Mouse (Mus musculus): ENCODE data around the gene 1700001P01Rik. TPM values are rescaled to one million over a fixed set of nuclear protein-coding genes. Genes with fewer than 3 reads are reported as not detected.

Gene 1700001P01Rik
- polyA plus RNA-seq (2015; fragmentation: Nextera tagmentation; extraction: Ambion mirVana): 0.67 TPM in 1 of 2 replicates, not detected in the other

- no peak within 1 kb of the TSS for H3K4me3 ChIP-seq
- peaks cover 18% of the 10 kb centered on the region for H3K4me1 ChIP-seq (replicated peaks)
- peaks cover 62% of the 10 kb centered on the region for H3K36me3 ChIP-seq
- 0 out of 2 replicates have a peak within 1 kb of the TSS, but pooled peaks have one; percentile 8 for H3K9ac ChIP-seq
- 41% methylated on average over 17 of the region's 17 CpGs for WGBS
- no peak within 1 kb of the TSS for H3K4me2 ChIP-seq
- no peaks in the 10 kb centered on the region for H3K27me3 ChIP-seq
- no peaks in the 10 kb centered on the region for H3K9me3 ChIP-seq
- H3K27ac ChIP-seq (replicated peaks): no peak within 1 kb of the TSS
- no peak for ATAC-seq (ENCODE audit: low read depth)
Observed at GRCm38 (mm10) chr11:97775808-97776496, at the start of gene 1700001P01Rik. 1700001P01Rik (minus strand) TSS chr11:97775918.

- H3K36me3 ChIP-seq: peaks cover 93% of the 10 kb centered on the region
Observed at GRCm38 (mm10) chr11:97825295-97825694, 49.6 kb upstream of the 1700001P01Rik start.

GRCm38 (mm10) chr11:97824895-97825294 lies 49.2 kb upstream of the 1700001P01Rik start:
- H3K9ac ChIP-seq: no peak overlapping the region
- 61% methylated on average over 6 of the region's 6 CpGs for WGBS
- ATAC-seq (ENCODE audit: low read depth): peak; percentile 54; the same call in 1 of the 2 replicates
- H3K27ac ChIP-seq (replicated peaks): peak overlapping the region; percentile 28
- H3K4me1 ChIP-seq (replicated peaks): peaks cover 13% of the 10 kb centered on the region
- H3K9me3 ChIP-seq: no peaks in the 10 kb centered on the region
- no peaks in the 10 kb centered on the region for H3K27me3 ChIP-seq
- H3K36me3 ChIP-seq: peaks cover 93% of the 10 kb centered on the region
- no peak overlapping the region for H3K4me2 ChIP-seq
- H3K4me3 ChIP-seq: no peak overlapping the region

More at GRCm38 (mm10) chr11:97825295-97825694, 49.6 kb upstream of the 1700001P01Rik start:
- no peaks in the 10 kb centered on the region for H3K27me3 ChIP-seq
- H3K4me2 ChIP-seq: no peak overlapping the region
- H3K27ac ChIP-seq (replicated peaks): peak overlapping the region; percentile 28; the same call in 1 of the 2 replicates
- no peaks in the 10 kb centered on the region for H3K9me3 ChIP-seq
- H3K9ac ChIP-seq: no peak overlapping the region
- ATAC-seq (ENCODE audit: low read depth): no peak
- 88% methylated on average over 10 of the region's 10 CpGs for WGBS
- H3K4me1 ChIP-seq (replicated peaks): peaks cover 11% of the 10 kb centered on the region
- no peak overlapping the region for H3K4me3 ChIP-seq

GRCm38 (mm10) chr11:97824168-97824567 lies 48.5 kb upstream of the 1700001P01Rik start:
- Histone ChIP-seq H3K27ac (replicated peaks) (0 out of 2 replicates have a peak overlapping the region, but pooled peaks have one; percentile 28), H3K9me3 (no peaks in the 10 kb centered on the region), H3K4me1 (replicated peaks) (peaks cover 21% of the 10 kb centered on the region), H3K4me3 (no peak overlapping the region), H3K36me3 (peaks cover 92% of the 10 kb centered on the region), H3K9ac (no peak overlapping the region), H3K4me2 (no peak overlapping the region), H3K27me3 (no peaks in the 10 kb centered on the region)
- WGBS: 96% methylated on average over 11 of the region's 11 CpGs
- no peak for ATAC-seq (ENCODE audit: low read depth)

GRCm38 (mm10) chr11:97822840-97823603 lies 47.3 kb upstream of the 1700001P01Rik start:
- no peak overlapping the region for H3K4me3 ChIP-seq
- H3K27ac ChIP-seq (replicated peaks): no peak overlapping the region; the same call in 1 of the 2 replicates
- WGBS: 77% methylated on average over 20 of the region's 20 CpGs
- H3K27me3 ChIP-seq: no peaks in the 10 kb centered on the region
- peaks cover 86% of the 10 kb centered on the region for H3K36me3 ChIP-seq
- H3K9me3 ChIP-seq: no peaks in the 10 kb centered on the region
- no peak for ATAC-seq (ENCODE audit: low read depth)
- H3K4me1 ChIP-seq (replicated peaks): peaks cover 32% of the 10 kb centered on the region
- no peak overlapping the region for H3K4me2 ChIP-seq
- H3K9ac ChIP-seq: no peak overlapping the region

GRCm38 (mm10) chr11:97821401-97822064 lies 45.8 kb upstream of the 1700001P01Rik start:
- H3K36me3 ChIP-seq: peaks cover 85% of the 10 kb centered on the region
- peaks cover 46% of the 10 kb centered on the region for H3K4me1 ChIP-seq (replicated peaks)
- H3K4me2 ChIP-seq: no peak overlapping the region
- 91% methylated on average over 8 of the region's 8 CpGs for WGBS
- H3K9ac ChIP-seq: no peak overlapping the region
- H3K4me3 ChIP-seq: no peak overlapping the region
- no peaks in the 10 kb centered on the region for H3K27me3 ChIP-seq
- H3K27ac ChIP-seq (replicated peaks): no peak overlapping the region
- no peaks in the 10 kb centered on the region for H3K9me3 ChIP-seq
- ATAC-seq (ENCODE audit: low read depth): no peak

- 0 out of 2 replicates have a peak overlapping the region, but pooled peaks have one; percentile 18 for H3K27ac ChIP-seq (replicated peaks)
- 73% methylated on average over 4 of the region's 4 CpGs for WGBS
- peaks cover 85% of the 10 kb centered on the region for H3K36me3 ChIP-seq
- no peak for ATAC-seq (ENCODE audit: low read depth)
- H3K9me3 ChIP-seq: no peaks in the 10 kb centered on the region
- no peak overlapping the region for H3K9ac ChIP-seq
- no peak overlapping the region for H3K4me3 ChIP-seq
- no peak overlapping the region for H3K4me2 ChIP-seq
- no peaks in the 10 kb centered on the region for H3K27me3 ChIP-seq
- H3K4me1 ChIP-seq (replicated peaks): peaks cover 46% of the 10 kb centered on the region
Observed at GRCm38 (mm10) chr11:97820840-97821239, 45.1 kb upstream of the 1700001P01Rik start.

- no peak overlapping the region for H3K27ac ChIP-seq (replicated peaks)
- H3K9me3 ChIP-seq: no peaks in the 10 kb centered on the region
- peaks cover 85% of the 10 kb centered on the region for H3K36me3 ChIP-seq
Observed at GRCm38 (mm10) chr11:97819923-97820322, 44.2 kb upstream of the 1700001P01Rik start.

GRCm38 (mm10) chr11:97819102-97819501 lies 43.4 kb upstream of the 1700001P01Rik start:
- Histone ChIP-seq H3K4me2 (peak overlapping the region; percentile 3; the same call in 1 of the 2 replicates), H3K4me3 (no peak overlapping the region), H3K36me3 (peaks cover 83% of the 10 kb centered on the region), H3K27ac (replicated peaks) (peak overlapping the region; percentile 87), H3K27me3 (no peaks in the 10 kb centered on the region), H3K9me3 (no peaks in the 10 kb centered on the region), H3K9ac (peak overlapping the region; percentile 45; the same call in 1 of the 2 replicates), H3K4me1 (replicated peaks) (peaks cover 36% of the 10 kb centered on the region)
- WGBS: 77% methylated on average over 3 of the region's 4 CpGs
- no peak for ATAC-seq (ENCODE audit: low read depth)

More at GRCm38 (mm10) chr11:97819923-97820322, 44.2 kb upstream of the 1700001P01Rik start:
- 86% methylated on average over 5 of the region's 5 CpGs for WGBS
- no peaks in the 10 kb centered on the region for H3K27me3 ChIP-seq
- no peak overlapping the region for H3K9ac ChIP-seq
- H3K4me1 ChIP-seq (replicated peaks): peaks cover 40% of the 10 kb centered on the region
- ATAC-seq (ENCODE audit: low read depth): no peak
- H3K4me2 ChIP-seq: no peak overlapping the region
- no peak overlapping the region for H3K4me3 ChIP-seq

- Histone ChIP-seq H3K4me1 (replicated peaks) (peaks cover 41% of the 10 kb centered on the region), H3K9ac (peak overlapping the region; percentile 45), H3K4me3 (no peak overlapping the region), H3K27me3 (no peaks in the 10 kb centered on the region), H3K9me3 (no peaks in the 10 kb centered on the region), H3K4me2 (peak overlapping the region; percentile 3; the same call in 1 of the 2 replicates), H3K27ac (replicated peaks) (peak overlapping the region; percentile 87), H3K36me3 (peaks cover 81% of the 10 kb centered on the region)
- WGBS: 9% methylated on average over 4 of the region's 4 CpGs
- peak; percentile 79 for ATAC-seq (ENCODE audit: low read depth)
Observed at GRCm38 (mm10) chr11:97818571-97818970, 42.9 kb upstream of the 1700001P01Rik start.

- H3K4me2 ChIP-seq: no peak overlapping the region
- peak overlapping the region; percentile 87 for H3K27ac ChIP-seq (replicated peaks)
- H3K9ac ChIP-seq: no peak overlapping the region
- H3K4me1 ChIP-seq (replicated peaks): peaks cover 47% of the 10 kb centered on the region
- peaks cover 82% of the 10 kb centered on the region for H3K36me3 ChIP-seq
- ATAC-seq (ENCODE audit: low read depth): 0 out of 2 replicates have a peak, but pooled peaks have one; percentile 16
- no peaks in the 10 kb centered on the region for H3K27me3 ChIP-seq
- WGBS: 52% methylated on average over 6 of the region's 6 CpGs
- no peaks in the 10 kb centered on the region for H3K9me3 ChIP-seq
- H3K4me3 ChIP-seq: no peak overlapping the region
Observed at GRCm38 (mm10) chr11:97818003-97818402, 42.3 kb upstream of the 1700001P01Rik start.
